Mouse (Mus musculus): ENCODE data around the gene Atp4a. TPM values are rescaled to one million over a fixed set of nuclear protein-coding genes. Genes with fewer than 3 reads are reported as not detected.

Atp4a gene
- polyA plus RNA-seq (2015; fragmentation: Nextera tagmentation; extraction: Ambion mirVana) = 1.3 and 1.5 TPM in 2 replicates

DNA sequence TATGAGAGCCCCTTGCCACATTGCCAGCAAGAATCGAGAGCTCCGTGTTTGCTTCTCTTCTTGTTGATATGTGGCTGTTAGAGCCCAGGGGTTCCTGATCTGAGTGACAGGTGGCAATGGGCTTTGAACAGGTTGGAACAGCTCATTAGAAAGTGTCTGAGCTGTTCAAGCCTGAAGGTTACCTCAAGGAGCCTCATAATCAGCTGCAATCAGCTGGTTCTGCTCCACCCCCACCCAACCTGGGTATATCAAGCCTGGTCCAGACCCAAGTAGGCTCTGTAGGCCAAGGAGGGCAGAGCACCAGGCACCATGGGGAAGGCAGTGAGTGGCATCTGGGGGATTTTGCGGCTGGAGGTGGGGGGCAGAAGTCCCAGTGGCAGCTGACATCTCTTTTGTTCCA is at the start of gene Atp4a:
Gene Atp4a (plus strand): TSS at position 268 of the 400 bp plus-strand sequence.
- Histone ChIP-seq H3K9ac (no peak within 1 kb of the TSS), H3K27ac (no peak within 1 kb of the TSS), H3K4me3 (replicated peaks) (no peak within 1 kb of the TSS), H3K4me2 (no peak within 1 kb of the TSS), H3K27me3 (peaks cover 32% of the 10 kb centered on the region), H3K9me3 (replicated peaks) (no peaks in the 10 kb centered on the region), H3K4me1 (peaks cover 2% of the 10 kb centered on the region; the same call in 1 of the 2 replicates), H3K36me3 (no peaks in the 10 kb centered on the region)
- ATAC-seq (replicated peaks; ENCODE audit: low FRiP score) = no peak
- 76% methylated on average over 3 of the region's 3 CpGs for WGBS

DNA sequence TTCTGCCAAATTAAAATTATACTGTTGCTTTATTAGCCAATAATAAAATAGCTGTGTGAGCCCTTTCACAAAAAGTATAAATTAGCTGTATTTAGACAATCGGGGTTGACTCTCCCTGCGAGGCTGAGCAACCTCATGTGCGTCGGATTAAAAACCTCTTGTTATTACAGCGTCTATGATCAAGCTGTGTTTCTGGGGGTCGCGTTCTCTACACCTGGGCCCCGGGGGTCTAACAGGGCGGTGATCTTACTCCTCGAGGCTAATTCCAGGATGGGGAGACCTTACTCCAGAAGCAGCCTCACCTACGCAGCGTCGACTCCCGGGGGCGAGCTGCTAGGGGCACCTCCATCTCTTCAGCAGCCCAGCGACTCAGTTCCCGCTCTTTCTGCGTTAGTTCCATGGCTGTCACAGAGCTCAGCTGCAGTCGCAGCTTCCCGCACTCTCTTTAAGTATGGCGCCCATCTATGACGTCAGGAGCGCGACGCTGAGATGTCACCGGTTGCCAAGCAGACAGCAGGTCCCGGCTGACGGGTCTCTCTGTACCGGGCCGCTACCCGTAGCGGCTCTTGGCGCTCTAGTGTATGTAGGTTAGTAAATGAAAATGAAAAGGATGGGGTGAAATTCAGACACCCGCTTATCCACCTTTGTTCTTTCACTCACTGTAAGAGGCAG is 47.3 kb upstream of the Atp4a start, which contains the start of gene Haus5:
Gene Haus5 (minus strand): TSS at position 466 of the 672 bp plus-strand sequence.
- H3K27ac ChIP-seq = peak within 1 kb of the TSS; percentile 48; the same call in 1 of the 2 replicates
- ATAC-seq (replicated peaks; ENCODE audit: low FRiP score) = peak; percentile 93
- H3K27me3 ChIP-seq = no peaks in the 10 kb centered on the region
- peaks cover 14% of the 10 kb centered on the region for H3K4me1 ChIP-seq
- H3K9ac ChIP-seq = peak within 1 kb of the TSS; percentile 82
- H3K4me3 ChIP-seq (replicated peaks) = peak within 1 kb of the TSS; percentile 82
- under 1% methylated on average over 34 of the region's 34 CpGs for WGBS
- peaks cover 35% of the 10 kb centered on the region for H3K36me3 ChIP-seq
- no peaks in the 10 kb centered on the region for H3K9me3 ChIP-seq (replicated peaks)
- H3K4me2 ChIP-seq = peak within 1 kb of the TSS; percentile 79

DNA sequence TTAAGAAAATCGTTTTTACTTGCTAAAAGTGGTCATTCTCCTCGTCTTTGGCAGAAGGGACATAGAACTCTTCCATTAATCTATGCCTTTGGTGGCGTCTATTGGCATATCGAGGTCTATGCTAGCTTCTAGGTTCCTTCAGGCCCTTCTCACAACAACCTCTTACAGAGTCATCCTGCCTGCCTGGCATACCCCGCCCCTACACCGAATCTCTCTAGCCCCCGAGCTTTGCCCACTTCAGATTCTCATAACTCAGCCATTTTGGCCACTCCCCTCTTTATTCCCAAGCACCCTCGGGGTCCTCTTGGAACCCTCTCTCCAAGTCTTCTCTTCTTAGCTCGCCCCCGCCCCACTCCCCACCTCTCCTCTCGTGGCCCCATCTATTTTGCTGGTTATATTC is 46.7 kb upstream of the Atp4a start:
- peak; percentile 43 for ATAC-seq (replicated peaks; ENCODE audit: low FRiP score)
- WGBS = 9% methylated on average over 11 of the region's 11 CpGs

DNA sequence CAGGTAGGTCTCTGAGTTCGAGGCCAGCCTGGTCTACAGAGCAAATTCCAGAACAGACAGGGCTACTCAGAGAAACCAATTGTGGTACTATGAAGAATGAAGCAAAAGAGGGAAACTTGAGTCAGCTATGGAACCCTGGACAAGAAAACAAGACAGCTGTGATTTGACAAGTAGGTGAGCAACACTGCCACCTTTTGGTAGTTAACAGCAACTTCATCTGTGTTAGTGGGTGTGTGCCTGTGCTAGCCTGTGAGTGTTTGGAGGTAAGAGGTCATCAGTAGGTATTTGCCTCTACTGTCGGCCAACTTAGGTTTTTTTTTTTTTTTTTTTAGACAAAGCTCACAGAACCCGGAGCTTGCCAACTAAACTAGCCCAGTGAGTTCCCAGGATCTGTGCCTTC is 42.8 kb upstream of the Atp4a start:
- no peak for ATAC-seq (replicated peaks; ENCODE audit: low FRiP score)

More for the DNA sequence above, 46.7 kb upstream of the Atp4a start:
- Histone ChIP-seq H3K9ac (peak overlapping the region; percentile 82), H3K27ac (0 out of 2 replicates have a peak overlapping the region, but pooled peaks have one; percentile 48), H3K4me3 (replicated peaks) (peak overlapping the region; percentile 82), H3K9me3 (replicated peaks) (no peaks in the 10 kb centered on the region), H3K27me3 (no peaks in the 10 kb centered on the region), H3K4me1 (peaks cover 14% of the 10 kb centered on the region), H3K36me3 (peaks cover 29% of the 10 kb centered on the region), H3K4me2 (peak overlapping the region; percentile 79)

DNA sequence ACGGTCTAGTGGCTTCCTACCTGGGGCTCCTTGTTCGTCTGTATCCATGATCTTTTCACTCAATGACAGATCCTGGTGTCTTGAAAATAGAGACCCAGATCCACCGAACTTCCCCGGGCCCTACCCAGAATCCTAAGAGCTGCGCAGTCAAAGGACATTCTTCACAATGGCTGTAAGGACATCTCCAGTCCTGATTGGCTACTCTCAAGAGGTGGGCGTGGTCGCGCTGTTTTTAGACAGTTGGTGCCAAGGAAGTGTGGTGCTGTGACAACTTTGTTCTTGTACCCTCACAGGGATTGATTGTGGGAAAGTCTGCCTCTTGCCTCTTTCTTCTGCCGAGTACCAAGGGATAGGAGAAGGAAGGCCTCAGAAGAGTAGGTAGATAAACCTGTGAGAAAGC is 40.5 kb upstream of the Atp4a start, which contains the start of gene Pmis2:
Gene Pmis2 (minus strand): TSS at position 126 of the 400 bp plus-strand sequence.
- no peak within 1 kb of the TSS for H3K4me2 ChIP-seq
- H3K27me3 ChIP-seq = no peaks in the 10 kb centered on the region; the same call in 1 of the 2 replicates
- no peak within 1 kb of the TSS for H3K27ac ChIP-seq
- H3K9me3 ChIP-seq (replicated peaks) = no peaks in the 10 kb centered on the region
- H3K36me3 ChIP-seq = no peaks in the 10 kb centered on the region
- H3K4me3 ChIP-seq (replicated peaks) = no peak within 1 kb of the TSS
- no peaks in the 10 kb centered on the region for H3K4me1 ChIP-seq
- H3K9ac ChIP-seq = no peak within 1 kb of the TSS
- 67% methylated on average over 9 of the region's 9 CpGs for WGBS
- ATAC-seq (replicated peaks; ENCODE audit: low FRiP score) = no peak

More for the DNA sequence above, 42.8 kb upstream of the Atp4a start:
- H3K4me2 ChIP-seq = no peak overlapping the region
- no peak overlapping the region for H3K27ac ChIP-seq
- H3K4me3 ChIP-seq (replicated peaks) = no peak overlapping the region
- H3K36me3 ChIP-seq = no peaks in the 10 kb centered on the region
- H3K9ac ChIP-seq = no peak overlapping the region
- no peaks in the 10 kb centered on the region for H3K9me3 ChIP-seq (replicated peaks)
- 42% methylated on average over 3 of the region's 3 CpGs for WGBS
- H3K27me3 ChIP-seq = no peaks in the 10 kb centered on the region
- peaks cover 10% of the 10 kb centered on the region for H3K4me1 ChIP-seq

DNA sequence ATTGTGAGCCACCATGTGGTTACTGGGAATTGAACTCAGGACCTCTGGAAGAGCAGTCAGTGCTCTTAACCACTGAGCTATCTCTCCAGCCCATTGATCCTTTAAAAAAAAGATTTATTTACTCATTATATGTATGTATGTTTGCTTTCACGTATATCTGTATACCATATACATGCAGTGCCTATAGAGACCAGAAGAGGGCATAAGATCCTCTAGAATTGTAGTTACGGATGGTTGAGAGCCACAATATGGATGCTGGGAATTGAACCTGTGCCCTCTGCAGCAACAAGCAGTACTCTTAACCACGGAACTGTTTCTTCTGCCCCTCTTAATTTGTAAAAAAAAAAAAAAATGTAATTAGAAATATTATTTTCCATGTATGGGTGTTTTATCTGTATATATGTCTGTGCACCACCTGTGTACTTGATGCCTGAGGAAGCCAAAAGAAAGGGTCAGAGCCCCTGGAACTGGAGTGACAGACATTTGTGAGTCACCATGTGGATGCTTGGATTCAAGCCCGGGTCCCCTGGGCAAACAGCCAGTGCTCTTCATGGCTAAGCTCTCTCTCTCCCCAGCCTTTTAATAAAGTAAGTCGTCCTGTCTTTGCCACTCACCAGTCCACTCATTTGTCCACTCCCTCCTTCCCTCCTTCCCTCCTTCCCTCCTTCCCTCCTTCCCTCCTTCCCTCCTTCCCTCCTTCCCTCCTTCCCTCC is 33.6 kb upstream of the Atp4a start:
- Histone ChIP-seq H3K9ac (no peak overlapping the region), H3K4me3 (replicated peaks) (no peak overlapping the region), H3K9me3 (replicated peaks) (no peaks in the 10 kb centered on the region), H3K27ac (no peak overlapping the region), H3K4me2 (no peak overlapping the region), H3K36me3 (no peaks in the 10 kb centered on the region), H3K27me3 (peaks cover 4% of the 10 kb centered on the region; the same call in 1 of the 2 replicates), H3K4me1 (no peaks in the 10 kb centered on the region)
- ATAC-seq (replicated peaks; ENCODE audit: low FRiP score) = no peak
- WGBS = 72% methylated on average over 5 of the region's 5 CpGs

DNA sequence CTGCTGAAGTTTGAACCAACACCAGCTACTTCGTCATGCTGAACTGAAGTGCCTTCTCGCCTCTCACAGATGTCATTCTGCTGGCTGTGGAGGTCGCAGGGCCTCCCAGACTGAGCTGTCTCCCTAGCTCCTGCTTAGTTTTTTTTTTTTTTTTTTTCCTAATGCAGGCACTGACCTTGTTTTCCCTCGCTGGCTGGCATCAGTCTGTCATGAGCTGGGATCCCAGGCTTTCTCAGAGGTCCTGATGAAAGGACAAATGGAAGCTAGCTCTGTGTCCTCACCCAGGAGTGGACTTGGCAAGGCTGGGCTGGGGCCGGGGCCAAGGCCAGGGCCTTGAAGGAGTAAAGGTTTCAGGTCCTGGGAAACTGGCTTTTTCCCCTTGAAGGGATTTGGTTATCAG is 30.1 kb upstream of the Atp4a start:
- Histone ChIP-seq H3K4me2 (no peak overlapping the region), H3K36me3 (no peaks in the 10 kb centered on the region), H3K9ac (no peak overlapping the region), H3K4me3 (replicated peaks) (no peak overlapping the region), H3K9me3 (replicated peaks) (no peaks in the 10 kb centered on the region), H3K4me1 (no peaks in the 10 kb centered on the region), H3K27ac (no peak overlapping the region), H3K27me3 (peaks cover 12% of the 10 kb centered on the region)
- WGBS = 54% methylated on average over 5 of the region's 5 CpGs
- no peak for ATAC-seq (replicated peaks; ENCODE audit: low FRiP score)

DNA sequence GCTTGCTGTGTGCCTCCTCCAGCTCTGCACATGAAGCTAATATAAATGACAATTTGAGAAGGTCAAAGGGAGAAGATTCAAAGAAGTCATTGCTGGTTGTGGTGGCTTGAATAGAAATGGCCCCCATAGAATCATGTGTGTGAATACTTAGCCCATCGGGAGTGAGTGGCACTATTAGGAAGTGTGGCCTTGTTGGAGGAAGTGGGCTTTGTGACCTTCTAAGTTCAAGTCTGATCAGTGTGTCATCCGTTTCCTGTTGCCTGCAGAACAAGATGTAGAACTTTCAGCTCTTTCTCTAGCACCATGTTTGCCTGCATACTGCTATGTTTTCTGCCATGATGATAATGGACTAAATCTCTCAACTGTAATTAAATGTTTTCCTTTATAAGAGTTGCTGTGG is 28.6 kb upstream of the Atp4a start:
- peaks cover 27% of the 10 kb centered on the region for H3K27me3 ChIP-seq
- ATAC-seq (replicated peaks; ENCODE audit: low FRiP score) = no peak
- WGBS = 68% methylated on average over 2 of the region's 2 CpGs

DNA sequence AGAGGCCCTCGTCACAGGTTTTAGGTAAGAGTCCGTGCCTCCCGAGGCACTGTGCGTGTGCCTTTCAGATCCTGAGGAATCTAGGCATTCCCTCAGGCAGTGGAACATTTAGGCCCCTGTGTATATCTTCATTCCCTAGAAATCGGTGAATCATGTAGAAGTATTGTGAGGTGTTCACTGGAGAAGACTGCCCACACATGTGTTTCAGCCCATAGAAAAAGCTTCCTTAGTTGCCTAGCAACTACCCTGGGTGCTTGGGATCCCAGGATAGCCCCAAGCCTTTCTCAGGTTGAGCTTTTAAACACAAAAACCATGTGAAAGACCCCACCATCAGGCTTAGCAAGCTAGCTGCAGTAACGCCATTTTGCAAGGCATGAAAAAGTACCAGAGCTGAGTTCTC is 23.7 kb upstream of the Atp4a start:
- no peak overlapping the region for H3K4me2 ChIP-seq
- H3K4me1 ChIP-seq = peaks cover 5% of the 10 kb centered on the region; the same call in 1 of the 2 replicates
- H3K4me3 ChIP-seq (replicated peaks) = no peak overlapping the region
- H3K27ac ChIP-seq = 0 out of 2 replicates have a peak overlapping the region, but pooled peaks have one; percentile 23
- WGBS = 69% methylated on average over 6 of the region's 6 CpGs
- peaks cover 23% of the 10 kb centered on the region for H3K27me3 ChIP-seq
- H3K9ac ChIP-seq = no peak overlapping the region
- H3K36me3 ChIP-seq = no peaks in the 10 kb centered on the region
- no peak for ATAC-seq (replicated peaks; ENCODE audit: low FRiP score)
- H3K9me3 ChIP-seq (replicated peaks) = no peaks in the 10 kb centered on the region

More for the DNA sequence above, 28.6 kb upstream of the Atp4a start:
- no peaks in the 10 kb centered on the region for H3K9me3 ChIP-seq (replicated peaks)
- peaks cover 5% of the 10 kb centered on the region; the same call in 1 of the 2 replicates for H3K4me1 ChIP-seq
- no peak overlapping the region for H3K27ac ChIP-seq
- H3K9ac ChIP-seq = no peak overlapping the region
- no peak overlapping the region for H3K4me3 ChIP-seq (replicated peaks)
- no peak overlapping the region for H3K4me2 ChIP-seq
- H3K36me3 ChIP-seq = no peaks in the 10 kb centered on the region

DNA sequence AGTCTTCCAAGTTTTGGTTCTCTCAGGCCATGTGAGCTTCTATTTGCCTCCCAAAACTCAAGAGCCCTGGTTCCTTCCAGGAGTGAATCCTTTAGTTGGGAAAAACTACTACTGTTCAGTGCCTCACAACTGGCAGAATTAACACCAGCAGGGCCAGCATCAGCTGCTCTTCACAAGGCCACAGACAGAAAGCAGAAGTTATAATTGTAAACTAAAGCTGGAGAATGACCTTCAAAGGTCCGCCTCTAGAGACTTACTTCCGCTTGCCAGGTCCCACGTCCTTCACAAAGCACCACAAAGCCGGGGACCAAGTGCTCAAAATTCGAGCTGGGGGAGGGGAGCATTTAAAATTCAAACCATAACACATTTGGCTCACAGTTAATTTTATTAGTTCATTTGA is 13.9 kb upstream of the Atp4a start:
- H3K4me2 ChIP-seq = no peak overlapping the region
- H3K9me3 ChIP-seq (replicated peaks) = no peaks in the 10 kb centered on the region
- H3K36me3 ChIP-seq = no peaks in the 10 kb centered on the region
- H3K4me1 ChIP-seq = no peaks in the 10 kb centered on the region
- ATAC-seq (replicated peaks; ENCODE audit: low FRiP score) = no peak
- WGBS = 64% methylated on average over 5 of the region's 5 CpGs
- H3K4me3 ChIP-seq (replicated peaks) = no peak overlapping the region
- H3K27me3 ChIP-seq = no peaks in the 10 kb centered on the region
- H3K9ac ChIP-seq = no peak overlapping the region
- H3K27ac ChIP-seq = no peak overlapping the region

DNA sequence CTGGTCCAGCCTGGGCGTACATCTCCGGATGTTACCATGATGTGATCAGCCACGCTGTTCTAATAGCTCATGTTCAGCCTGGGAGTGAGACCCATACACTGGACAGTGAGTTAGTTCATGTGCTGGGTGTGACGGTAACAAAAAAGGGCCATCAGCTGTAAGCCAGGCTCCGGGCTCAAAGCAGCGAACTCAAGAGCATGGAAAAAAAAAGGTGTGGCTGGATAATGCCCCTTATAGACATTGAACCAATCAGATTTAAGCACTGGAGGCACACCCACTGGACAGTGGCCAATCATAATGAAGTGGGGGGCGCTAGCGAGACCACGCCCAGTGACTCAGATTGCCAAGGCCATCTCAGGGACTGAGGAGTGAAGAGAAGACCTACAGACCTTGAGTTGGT is 13.4 kb upstream of the Atp4a start, which contains the start of gene 2200002J24Rik:
Gene 2200002J24Rik (plus strand): TSS at position 338 of the 400 bp plus-strand sequence.
- H3K4me3 ChIP-seq (replicated peaks) = no peak within 1 kb of the TSS
- no peaks in the 10 kb centered on the region for H3K4me1 ChIP-seq
- 38% methylated on average over 9 of the region's 9 CpGs for WGBS
- H3K9me3 ChIP-seq (replicated peaks) = no peaks in the 10 kb centered on the region
- no peaks in the 10 kb centered on the region for H3K27me3 ChIP-seq
- H3K36me3 ChIP-seq = no peaks in the 10 kb centered on the region
- H3K27ac ChIP-seq = no peak within 1 kb of the TSS
- no peak within 1 kb of the TSS for H3K9ac ChIP-seq
- no peak within 1 kb of the TSS for H3K4me2 ChIP-seq
- no peak for ATAC-seq (replicated peaks; ENCODE audit: low FRiP score)
